Mouse (Mus musculus) adrenal gland, postnatal 25 days (tissue): ENCODE measurements around the gene Plekha7. TPM values are rescaled to one million over a fixed set of nuclear protein-coding genes. Genes with fewer than 3 reads are reported as not detected.

Experiments used
- DNase-seq: peaks from one replicate; pipeline ENCODE4 v3.0.0; 2021; ENCODE audit warnings: mixed read lengths
- total RNA-seq: library from RNA; stranded (reverse); gene quantifications from 2 replicates; pipeline ENCODE4 v1.2.3, GENCODE M21; 2021

Gene Plekha7
- total RNA-seq, 1 experiment from 2014 or later = 28.0 TPM

- DNase-seq = no peak
Measured at GRCm38 (mm10) chr7:116248536-116248935, 59.6 kb downstream of the Plekha7 start.

GRCm38 (mm10) chr7:116247377-116247729 is 60.8 kb downstream of the Plekha7 start:
- no peak for DNase-seq

GRCm38 (mm10) chr7:116246696-116247376 is 61.3 kb downstream of the Plekha7 start:
- no peak for DNase-seq

GRCm38 (mm10) chr7:116245815-116246695 is 62.1 kb downstream of the Plekha7 start:
- DNase-seq = no peak

GRCm38 (mm10) chr7:116244302-116245165 is 63.6 kb downstream of the Plekha7 start:
- DNase-seq = no peak

GRCm38 (mm10) chr7:116242810-116243209 is 65.4 kb downstream of the Plekha7 start:
- DNase-seq = no peak

- no peak for DNase-seq
Measured at GRCm38 (mm10) chr7:116241601-116242000, 66.6 kb downstream of the Plekha7 start.

- DNase-seq = no peak
Measured at GRCm38 (mm10) chr7:116240791-116241474, 67.2 kb downstream of the Plekha7 start.

- no peak for DNase-seq
Measured at GRCm38 (mm10) chr7:116240353-116240752, 67.8 kb downstream of the Plekha7 start.

GRCm38 (mm10) chr7:116238320-116238719 is 69.9 kb downstream of the Plekha7 start:
- DNase-seq = no peak

GRCm38 (mm10) chr7:116237157-116237981 is 70.8 kb downstream of the Plekha7 start:
- DNase-seq = peak; percentile 68

GRCm38 (mm10) chr7:116236608-116237007 is 71.6 kb downstream of the Plekha7 start:
- DNase-seq = no peak

- DNase-seq = no peak
Measured at GRCm38 (mm10) chr7:116234287-116234806, 73.8 kb downstream of the Plekha7 start.

- no peak for DNase-seq
Measured at GRCm38 (mm10) chr7:116230811-116231609, 77.2 kb downstream of the Plekha7 start.

GRCm38 (mm10) chr7:116226877-116227282 is 81.3 kb downstream of the Plekha7 start:
- no peak for DNase-seq

GRCm38 (mm10) chr7:116226316-116226715 is 81.9 kb downstream of the Plekha7 start:
- DNase-seq = no peak

GRCm38 (mm10) chr7:116224543-116224942 is 83.6 kb downstream of the Plekha7 start:
- DNase-seq = no peak

GRCm38 (mm10) chr7:116223010-116223783 is 85.0 kb downstream of the Plekha7 start:
- DNase-seq = no peak
